Mouse (Mus musculus) lung, embryonic 14.5 days (tissue): ENCODE results near the gene Ppfia3. TPM values are rescaled to one million over a fixed set of nuclear protein-coding genes. Genes with fewer than 3 reads are reported as not detected.

Experiments used
- ATAC-seq: fragments of 200-750 bp; cut with Nextera tagmentation; 2 replicates; pipeline ENCODE4 v1.8.0; 2017; ENCODE audit warnings: mild to moderate bottlenecking, moderate TSS enrichment, moderate library complexity; ENCODE audit not compliant: insufficient read depth
- DNase-seq: peaks from one replicate; pipeline ENCODE4 v3.0.0-alpha.2; 2015
- H3K27ac ChIP-seq: fragments of 300-500 bp; sonication (generic); 2 replicates; pipeline ENCODE4 v1.5.1; 2014; ENCODE audit warnings: low read depth, mild to moderate bottlenecking, moderate library complexity
- H3K27me3 ChIP-seq: fragments of 300-500 bp; sonication (generic); 2 replicates; pipeline ENCODE4 v1.6.1; 2014; ENCODE audit warnings: low read length, control low read depth; ENCODE audit not compliant: insufficient read depth
- H3K36me3 ChIP-seq: fragments of 300-500 bp; sonication (generic); 2 replicates; pipeline ENCODE4 v1.6.1; 2014; ENCODE audit warnings: control low read depth; ENCODE audit not compliant: insufficient read depth
- H3K4me1 ChIP-seq: fragments of 300-500 bp; sonication (generic); 2 replicates; pipeline ENCODE4 v1.6.1; 2014; ENCODE audit warnings: antibody characterized with exemption, control low read depth; ENCODE audit not compliant: insufficient read depth
- H3K4me2 ChIP-seq: fragments of 300-500 bp; sonication (generic); 2 replicates; pipeline ENCODE4 v1.6.1; 2014; ENCODE audit warnings: mild to moderate bottlenecking
- H3K4me3 ChIP-seq: fragments of 300-500 bp; sonication (generic); 2 replicates; pipeline ENCODE4 v1.5.1; 2014; ENCODE audit warnings: low read depth, low read length
- H3K9ac ChIP-seq: fragments of 300-500 bp; sonication (generic); 2 replicates; pipeline ENCODE4 v1.6.1; 2014
- H3K9me3 ChIP-seq: fragments of 300-500 bp; sonication (generic); 2 replicates; pipeline ENCODE4 v1.6.1; 2016; ENCODE audit warnings: low read depth, low read length, control low read depth
- CTCF ChIP-seq: IDR thresholded peaks from 2 replicates; pipeline ENCODE4 v1.5.1; 2016; ENCODE audit warnings: antibody characterized with exemption, low read depth
- WGBS: fragments of 180-500 bp; shearing (Covaris S2); extraction: QIAGEN DNeasy Blood & Tissue Kit; methylation state at CpG from one replicate; pipeline ENCODE4 v1.1.7; 2014; 5-methylcytosine and 5-hydroxymethylcytosine counted together
- polyA plus RNA-seq: library from polyadenylated mRNA; unstranded; fragments of >200 nt; fragmentation: Nextera tagmentation; extraction: Ambion mirVana; gene quantifications from 2 replicates; pipeline ENCODE4 v1.2.1, GENCODE M21; 2014

The Ppfia3 gene
- polyA plus RNA-seq, 1 experiment from 2014 or later: 3.1 TPM

DNA sequence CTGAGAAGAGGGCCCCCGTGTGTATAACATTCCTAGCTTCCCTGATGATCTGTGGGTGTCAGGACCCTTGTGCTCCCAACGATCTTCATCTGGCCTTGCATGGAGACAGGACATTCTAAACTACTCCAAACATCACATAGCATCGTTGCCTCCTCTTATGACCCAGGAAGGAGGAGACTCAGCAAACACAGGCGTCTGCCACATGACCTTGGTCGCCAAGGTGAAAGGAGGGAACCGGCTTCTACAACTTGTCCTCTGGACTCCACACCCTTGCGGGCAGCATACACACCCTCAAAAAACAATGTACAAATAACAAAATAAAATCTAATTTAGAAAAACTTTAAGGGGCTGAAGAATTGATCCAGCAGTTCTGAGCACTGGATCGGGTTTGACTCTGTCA lies 54.8 kb downstream of the Ppfia3 start:
- no peak for TF ChIP-seq CTCF
- Histone ChIP-seq H3K27ac (no peak overlapping the region), H3K9me3 (no peaks in the 10 kb centered on the region), H3K27me3 (no peaks in the 10 kb centered on the region), H3K36me3 (peaks cover 19% of the 10 kb centered on the region), H3K9ac (no peak overlapping the region), H3K4me2 (no peak overlapping the region), H3K4me1 (0 out of 2 replicates have a peak, but pooled peaks cover 3% of the 10 kb centered on the region), H3K4me3 (no peak overlapping the region)
- 24% methylated on average over 8 of the region's 8 CpGs for WGBS
- DNase-seq: no peak
- no peak for ATAC-seq

- WGBS: 17% methylated on average over 9 of the region's 9 CpGs
- Histone ChIP-seq H3K9ac (no peak overlapping the region), H3K4me3 (no peak overlapping the region), H3K9me3 (no peaks in the 10 kb centered on the region), H3K27ac (no peak overlapping the region), H3K27me3 (no peaks in the 10 kb centered on the region), H3K4me2 (no peak overlapping the region), H3K4me1 (0 out of 2 replicates have a peak, but pooled peaks cover 3% of the 10 kb centered on the region), H3K36me3 (peaks cover 15% of the 10 kb centered on the region)
- TF ChIP-seq CTCF: peak; percentile 69
- DNase-seq (peak; percentile 73), ATAC-seq (no peak)
Measured at GRCm38 (mm10) chr7:45309455-45309854, 57.4 kb downstream of the Ppfia3 start.

GRCm38 (mm10) chr7:45308551-45309240 lies 58.1 kb downstream of the Ppfia3 start:
- peaks cover 19% of the 10 kb centered on the region for H3K36me3 ChIP-seq

GRCm38 (mm10) chr7:45305275-45305674 lies 61.5 kb downstream of the Ppfia3 start:
- peak; percentile 89 for TF ChIP-seq CTCF
- DNase-seq: peak; percentile 75
- 6% methylated on average over 17 of the region's 17 CpGs for WGBS
- no peak overlapping the region for H3K9ac ChIP-seq
- ATAC-seq: peak; percentile 39
- no peaks in the 10 kb centered on the region for H3K27me3 ChIP-seq
- H3K9me3 ChIP-seq: no peaks in the 10 kb centered on the region
- peak overlapping the region; percentile 36; the same call in 1 of the 2 replicates for H3K4me2 ChIP-seq
- H3K4me1 ChIP-seq: no peaks in the 10 kb centered on the region
- peaks cover 17% of the 10 kb centered on the region for H3K36me3 ChIP-seq
- H3K27ac ChIP-seq: no peak overlapping the region; the same call in 1 of the 2 replicates
- no peak overlapping the region for H3K4me3 ChIP-seq

More at GRCm38 (mm10) chr7:45308551-45309240, 58.1 kb downstream of the Ppfia3 start:
- no peaks in the 10 kb centered on the region for H3K9me3 ChIP-seq
- ATAC-seq: no peak
- 72% methylated on average over 15 of the region's 15 CpGs for WGBS
- 0 out of 2 replicates have a peak, but pooled peaks cover 3% of the 10 kb centered on the region for H3K4me1 ChIP-seq
- H3K27ac ChIP-seq: no peak overlapping the region
- no peak for TF ChIP-seq CTCF
- H3K4me3 ChIP-seq: no peak overlapping the region
- DNase-seq: no peak
- no peak overlapping the region for H3K9ac ChIP-seq
- H3K4me2 ChIP-seq: no peak overlapping the region
- H3K27me3 ChIP-seq: no peaks in the 10 kb centered on the region

GRCm38 (mm10) chr7:45304869-45305268 lies 62.0 kb downstream of the Ppfia3 start:
- Histone ChIP-seq H3K27ac (no peak overlapping the region; the same call in 1 of the 2 replicates), H3K4me2 (peak overlapping the region; percentile 36; the same call in 1 of the 2 replicates), H3K27me3 (no peaks in the 10 kb centered on the region), H3K9me3 (no peaks in the 10 kb centered on the region), H3K4me3 (no peak overlapping the region), H3K4me1 (no peaks in the 10 kb centered on the region), H3K36me3 (peaks cover 13% of the 10 kb centered on the region), H3K9ac (no peak overlapping the region)
- 22% methylated on average over 12 of the region's 13 CpGs for WGBS
- no peak for TF ChIP-seq CTCF
- ATAC-seq (no peak), DNase-seq (peak; percentile 37)

DNA sequence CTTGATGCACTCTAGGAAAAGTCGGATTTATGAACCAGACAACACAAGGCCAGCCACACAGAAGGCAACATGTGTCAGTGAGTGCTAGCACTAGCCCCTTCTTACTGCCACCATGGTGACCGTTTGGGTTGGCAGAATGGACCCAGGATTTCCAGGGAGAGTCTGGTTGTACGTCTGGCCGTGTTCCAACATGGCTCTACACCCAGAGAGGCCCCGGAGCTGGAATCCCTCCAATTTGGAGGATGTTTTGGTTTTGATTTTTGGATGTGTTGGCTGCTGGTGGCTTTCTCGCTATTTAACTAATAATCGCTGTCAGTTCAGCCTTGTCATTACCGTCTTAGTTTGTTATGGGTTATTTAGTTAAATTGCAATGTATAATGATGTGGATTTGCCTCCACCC lies 64.2 kb downstream of the Ppfia3 start:
- H3K27ac ChIP-seq: no peak overlapping the region
- H3K36me3 ChIP-seq: peaks cover 8% of the 10 kb centered on the region
- no peak for TF ChIP-seq CTCF
- WGBS: 52% methylated on average over 8 of the region's 8 CpGs
- ATAC-seq (no peak), DNase-seq (peak; percentile 74)
- H3K9ac ChIP-seq: no peak overlapping the region
- H3K4me3 ChIP-seq: no peak overlapping the region
- no peaks in the 10 kb centered on the region for H3K4me1 ChIP-seq
- no peak overlapping the region for H3K4me2 ChIP-seq
- no peaks in the 10 kb centered on the region for H3K27me3 ChIP-seq
- H3K9me3 ChIP-seq: no peaks in the 10 kb centered on the region

GRCm38 (mm10) chr7:45300270-45300669 lies 66.5 kb downstream of the Ppfia3 start:
- 16% methylated on average over 6 of the region's 6 CpGs for WGBS
- ATAC-seq (peak; percentile 7; the same call in 1 of the 2 replicates), DNase-seq (peak; percentile 83)
- no peaks in the 10 kb centered on the region for H3K9me3 ChIP-seq
- no peaks in the 10 kb centered on the region for H3K4me1 ChIP-seq
- no peak overlapping the region for H3K9ac ChIP-seq
- peak; percentile 77 for TF ChIP-seq CTCF
- no peak overlapping the region for H3K4me2 ChIP-seq
- no peak overlapping the region for H3K27ac ChIP-seq
- H3K4me3 ChIP-seq: no peak overlapping the region
- H3K36me3 ChIP-seq: peaks cover 8% of the 10 kb centered on the region
- no peaks in the 10 kb centered on the region for H3K27me3 ChIP-seq
